Mouse (Mus musculus) left cerebral cortex, adult 11 months (tissue): Measurements from ENCODE around the gene Hs6st2.

Experiments
- DNase-seq: peaks from one replicate; pipeline ENCODE4 v3.0.0; 2022; ENCODE audit warnings: low spot score

The Hs6st2 gene

GRCm38 (mm10) chrX:51585444-51585843 lies 96.2 kb downstream of the Hs6st2 start:
- DNase-seq = no peak

- DNase-seq = no peak
These were observed 100.0 kb downstream of the Hs6st2 start for GRCm38 (mm10) chrX:51581704-51582103.

- DNase-seq = no peak
These were observed 119.8 kb downstream of the Hs6st2 start for GRCm38 (mm10) chrX:51561880-51562279.

- no peak for DNase-seq
These were observed 142.0 kb downstream of the Hs6st2 start for GRCm38 (mm10) chrX:51539626-51540025.

- DNase-seq = no peak
These were observed 144.6 kb downstream of the Hs6st2 start for GRCm38 (mm10) chrX:51537082-51537481.

GRCm38 (mm10) chrX:51535226-51535625 lies 146.4 kb downstream of the Hs6st2 start:
- no peak for DNase-seq

GRCm38 (mm10) chrX:51531136-51531535 lies 150.5 kb downstream of the Hs6st2 start:
- DNase-seq = no peak

GRCm38 (mm10) chrX:51528601-51529000 lies 153.1 kb downstream of the Hs6st2 start:
- DNase-seq = no peak

- DNase-seq = no peak
These were observed 166.8 kb downstream of the Hs6st2 start for GRCm38 (mm10) chrX:51514831-51515230.

GRCm38 (mm10) chrX:51506526-51506925 lies 175.1 kb downstream of the Hs6st2 start:
- no peak for DNase-seq

- DNase-seq = no peak
These were observed 176.0 kb downstream of the Hs6st2 start for GRCm38 (mm10) chrX:51505691-51506090.

- DNase-seq = no peak
These were observed 177.7 kb downstream of the Hs6st2 start for GRCm38 (mm10) chrX:51503781-51504471.

- DNase-seq = no peak
These were observed 183.8 kb downstream of the Hs6st2 start for GRCm38 (mm10) chrX:51497831-51498230.

GRCm38 (mm10) chrX:51488374-51488773 lies 193.3 kb downstream of the Hs6st2 start:
- no peak for DNase-seq

- DNase-seq = no peak
These were observed 212.2 kb downstream of the Hs6st2 start for GRCm38 (mm10) chrX:51469411-51469810.

- DNase-seq = no peak
These were observed 220.2 kb downstream of the Hs6st2 start for GRCm38 (mm10) chrX:51461413-51461812.

GRCm38 (mm10) chrX:51443366-51443765 lies 238.3 kb downstream of the Hs6st2 start:
- DNase-seq = no peak

- DNase-seq = no peak
These were observed 249.9 kb downstream of the Hs6st2 start for GRCm38 (mm10) chrX:51431706-51432105.

GRCm38 (mm10) chrX:51425031-51425430 lies 256.6 kb downstream of the Hs6st2 start:
- DNase-seq = no peak

- DNase-seq = no peak
These were observed 271.4 kb downstream of the Hs6st2 start for GRCm38 (mm10) chrX:51410289-51410688.

GRCm38 (mm10) chrX:51397457-51397856 lies 284.2 kb downstream of the Hs6st2 start:
- DNase-seq = peak; percentile 7

- DNase-seq = peak; percentile 29
These were observed 307.0 kb downstream of the Hs6st2 start for GRCm38 (mm10) chrX:51374670-51375069.

GRCm38 (mm10) chrX:51372477-51373239 lies 309.0 kb downstream of the Hs6st2 start:
- no peak for DNase-seq
